Mouse (Mus musculus): ENCODE measurements around the gene 4930558C23Rik. TPM values are rescaled to one million over a fixed set of nuclear protein-coding genes. Genes with fewer than 3 reads are reported as not detected.

Gene 4930558C23Rik
- polyA plus RNA-seq (2012; rRNA removed) = not detected in 2 replicates

GRCm38 (mm10) chr3:95402741-95403140 lies at the start of gene 4930558C23Rik:
4930558C23Rik (minus strand) TSS chr3:95402841.

GRCm38 (mm10) chr3:95434136-95434982 lies 31.7 kb upstream of the 4930558C23Rik start, which contains the start of gene Arnt:
Arnt (plus strand) TSS chr3:95434388.

GRCm38 (mm10) chr3:95356701-95357449 lies 45.8 kb downstream of the 4930558C23Rik start, which contains the start of gene Setdb1:
Setdb1 (minus strand) TSS chr3:95357202.

Other genes starting within 250 kb of the 4930558C23Rik start
- 4.5 and 6.8 TPM in 2 replicates for gene Sema6c, start 242.4 kb downstream of the 4930558C23Rik start, polyA plus RNA-seq (2012; rRNA removed)
- gene Gabpb2, start 184.9 kb downstream of the 4930558C23Rik start, polyA plus RNA-seq (2012; rRNA removed) = 1.8 and 2.6 TPM in 2 replicates
- gene Cdc42se1, start 174.1 kb downstream of the 4930558C23Rik start, polyA plus RNA-seq (2012; rRNA removed) = 33.6 and 48.9 TPM in 2 replicates
- gene Mllt11, start 170.7 kb downstream of the 4930558C23Rik start, polyA plus RNA-seq (2012; rRNA removed) = 5.1 and 6.1 TPM in 2 replicates
- 0.43 and 0.90 TPM in 2 replicates for gene Gm128, start 161.2 kb downstream of the 4930558C23Rik start, polyA plus RNA-seq (2012; rRNA removed)
- gene Bnipl, start 151.6 kb downstream of the 4930558C23Rik start, polyA plus RNA-seq (2012; rRNA removed) = 7.9 and 8.0 TPM in 2 replicates
- 58.1 and 69.6 TPM in 2 replicates for gene Mindy1, start 121.5 kb downstream of the 4930558C23Rik start, polyA plus RNA-seq (2012; rRNA removed)
- 5.5 and 7.9 TPM in 2 replicates for gene Prune1, start 120.8 kb downstream of the 4930558C23Rik start, polyA plus RNA-seq (2012; rRNA removed)
- 7.4 and 10.1 TPM in 2 replicates for gene Anxa9, start 95.7 kb downstream of the 4930558C23Rik start, polyA plus RNA-seq (2012; rRNA removed)
- gene Cers2, start 88.0 kb downstream of the 4930558C23Rik start, polyA plus RNA-seq (2012; rRNA removed) = 17.4 and 19.9 TPM in 2 replicates
- gene Setdb1, start 45.6 kb downstream of the 4930558C23Rik start, polyA plus RNA-seq (2012; rRNA removed) = 2.4 and 3.3 TPM in 2 replicates
- gene Arnt, start 31.5 kb upstream of the 4930558C23Rik start, polyA plus RNA-seq (2012; rRNA removed) = 15.3 and 16.3 TPM in 2 replicates
- 1.2 and 2.1 TPM in 2 replicates for gene Ctsk, start 96.4 kb upstream of the 4930558C23Rik start, polyA plus RNA-seq (2012; rRNA removed)
- gene Ctss, start 123.9 kb upstream of the 4930558C23Rik start, polyA plus RNA-seq (2012; rRNA removed) = 1.7 and 2.6 TPM in 2 replicates
- gene Hormad1, start 156.8 kb upstream of the 4930558C23Rik start, polyA plus RNA-seq (2012; rRNA removed) = not detected in 2 replicates
- gene Golph3l, start 186.1 kb upstream of the 4930558C23Rik start, polyA plus RNA-seq (2012; rRNA removed) = 0.96 and 1.3 TPM in 2 replicates
- gene Ensa, start 222.2 kb upstream of the 4930558C23Rik start, polyA plus RNA-seq (2012; rRNA removed) = 2.5 and 3.0 TPM in 2 replicates

Measured in stomach, adult 2 months (tissue).